Mouse (Mus musculus) testis, adult 2 months (tissue): ENCODE results near the gene Tmem50a. TPM values are rescaled to one million over a fixed set of nuclear protein-coding genes. Genes with fewer than 3 reads are reported as not detected.

Experiments
- H3K27ac ChIP-seq: fragments of 200-500 bp; 2 replicates; pipeline ENCODE4 v1.5.1; 2012; ENCODE audit warnings: low read depth, low read length; ENCODE audit not compliant: control insufficient read depth, insufficient read depth
- H3K27me3 ChIP-seq: fragments of 200-500 bp; 2 replicates; pipeline ENCODE4 v1.6.1; 2012; ENCODE audit warnings: mild to moderate bottlenecking, low read length, moderate library complexity; ENCODE audit not compliant: control insufficient read depth, insufficient read depth
- H3K36me3 ChIP-seq: fragments of 200-500 bp; 2 replicates; pipeline ENCODE4 v1.6.1; 2012; ENCODE audit warnings: mild to moderate bottlenecking, low read length; ENCODE audit not compliant: control insufficient read depth, insufficient read depth
- H3K4me1 ChIP-seq: fragments of 200-500 bp; 2 replicates; pipeline ENCODE4 v1.6.1; 2012; ENCODE audit warnings: low read length; ENCODE audit not compliant: control insufficient read depth, insufficient read depth
- H3K4me3 ChIP-seq: fragments of 200-500 bp; 2 replicates; pipeline ENCODE4 v1.5.1; 2012; ENCODE audit warnings: low read depth, mild to moderate bottlenecking, low read length, moderate library complexity, mixed read lengths; ENCODE audit not compliant: control insufficient read depth
- CTCF ChIP-seq: fragments of 200-500 bp; IDR thresholded peaks from 2 replicates; pipeline ENCODE4 v1.5.1; 2012; ENCODE audit warnings: low read depth, mild to moderate bottlenecking, inconsistent platforms, low read length, moderate library complexity; ENCODE audit not compliant: control insufficient read depth, insufficient read depth, insufficient replicate concordance
- POLR2A ChIP-seq: fragments of 200-500 bp; IDR thresholded peaks from 2 replicates; pipeline ENCODE4 v1.6.1; 2012; ENCODE audit warnings: low read depth, mild to moderate bottlenecking, inconsistent platforms, low read length, moderate library complexity; ENCODE audit not compliant: control insufficient read depth
- polyA plus RNA-seq: library from polyadenylated mRNA; depleted of rRNA; stranded (reverse); fragments of >200 nt; gene quantifications from 2 replicates; pipeline ENCODE4 v1.2.3, GENCODE M21; 2012

The Tmem50a gene
- polyA plus RNA-seq, 1 experiment, result 23.0 TPM

GRCm38 (mm10) chr4:134929536-134929935 is 14.7 kb upstream of the Tmem50a start:
- Histone ChIP-seq H3K4me3 (no peak overlapping the region), H3K27ac (no peak overlapping the region), H3K36me3 (peaks cover 5% of the 10 kb centered on the region), H3K4me1 (no peaks in the 10 kb centered on the region), H3K27me3 (no peaks in the 10 kb centered on the region)
- no peak for TF ChIP-seq CTCF
- no peak for TF ChIP-seq POLR2A

- Histone ChIP-seq H3K4me3 (no peak overlapping the region), H3K36me3 (peaks cover 8% of the 10 kb centered on the region), H3K27me3 (no peaks in the 10 kb centered on the region), H3K4me1 (no peaks in the 10 kb centered on the region), H3K27ac (no peak overlapping the region)
- no peak; the same call in 1 of the 2 replicates for TF ChIP-seq POLR2A
- no peak for TF ChIP-seq CTCF
Observed at GRCm38 (mm10) chr4:134928464-134928836, 13.6 kb upstream of the Tmem50a start.

GRCm38 (mm10) chr4:134927815-134928463 is 13.1 kb upstream of the Tmem50a start:
- no peaks in the 10 kb centered on the region for H3K27me3 ChIP-seq
- H3K36me3 ChIP-seq, result peaks cover 8% of the 10 kb centered on the region
- no peak overlapping the region for H3K4me3 ChIP-seq
- no peak overlapping the region for H3K27ac ChIP-seq
- no peaks in the 10 kb centered on the region for H3K4me1 ChIP-seq
- TF ChIP-seq CTCF (no peak), POLR2A (no peak)

- no peaks in the 10 kb centered on the region for H3K27me3 ChIP-seq
- peaks cover 8% of the 10 kb centered on the region for H3K36me3 ChIP-seq
- H3K4me3 ChIP-seq, result peak overlapping the region; percentile 66
- H3K4me1 ChIP-seq, result peaks cover 6% of the 10 kb centered on the region
- TF ChIP-seq CTCF (no peak), POLR2A (no peak)
- no peak overlapping the region for H3K27ac ChIP-seq
Observed at GRCm38 (mm10) chr4:134925206-134925605, 10.4 kb upstream of the Tmem50a start.

GRCm38 (mm10) chr4:134924019-134924741 is 9.4 kb upstream of the Tmem50a start:
- TF ChIP-seq CTCF (no peak), POLR2A (no peak; the same call in 1 of the 2 replicates)
- Histone ChIP-seq H3K36me3 (peaks cover 8% of the 10 kb centered on the region), H3K4me3 (peak overlapping the region; percentile 94), H3K4me1 (peaks cover 8% of the 10 kb centered on the region), H3K27ac (peak overlapping the region; percentile 97), H3K27me3 (no peaks in the 10 kb centered on the region)

GRCm38 (mm10) chr4:134923258-134924018 is 8.6 kb upstream of the Tmem50a start, which contains the start of gene Rsrp1:
Gene Rsrp1 (plus strand): TSS chr4:134923592.
- Histone ChIP-seq H3K36me3 (peaks cover 8% of the 10 kb centered on the region), H3K4me3 (peak within 1 kb of the TSS; percentile 94), H3K4me1 (peaks cover 10% of the 10 kb centered on the region), H3K27ac (peak within 1 kb of the TSS; percentile 98), H3K27me3 (no peaks in the 10 kb centered on the region)
- peak; percentile 100 for TF ChIP-seq POLR2A
- 0 out of 2 replicates have a peak, but pooled peaks have one; percentile 2 for TF ChIP-seq CTCF

- peaks cover 8% of the 10 kb centered on the region for H3K36me3 ChIP-seq
- H3K27ac ChIP-seq, result peak overlapping the region; percentile 98
- peaks cover 10% of the 10 kb centered on the region for H3K4me1 ChIP-seq
- TF ChIP-seq POLR2A (peak; percentile 30; the same call in 1 of the 2 replicates), CTCF (no peak)
- H3K27me3 ChIP-seq, result no peaks in the 10 kb centered on the region
- H3K4me3 ChIP-seq, result peak overlapping the region; percentile 94
Observed at GRCm38 (mm10) chr4:134922925-134923244, 8.1 kb upstream of the Tmem50a start.
